Comparison of ENCODE assay signal across 14 mouse cellular contexts in genomic region chr10:127264971-127265370, GRCm38 (mm10).
"Had no signal": no experiment of that assay in that cellular context is flagged by ENCODE, and none has a peak within 500 bp of the region (broad histone marks: within the 10 kb centered on the region; RNA-seq: fewer than 3 reads in every experiment).

No protein-coding gene starts in this region.

- H3K27ac ChIP-seq: lung, embryonic 15.5 days; macrophage; midbrain, embryonic 13.5 days had no signal

- H3K27me3 ChIP-seq: neural tube, embryonic 15.5 days had no signal

- DNase-seq: liver, postnatal 0 days; lung, adult 2 months; lung, postnatal 14 days; right cerebral cortex, adult 18-20 months; right cerebral cortex, postnatal 25 days; right cerebral cortex, postnatal 4 days; spleen, adult 18-20 months; thymus, adult 18-20 months had no signal

- H3K9me3 ChIP-seq: lung, embryonic 15.5 days; megakaryocyte, embryonic 14.5 days; midbrain, embryonic 13.5 days; neural tube, embryonic 13.5 days; neural tube, embryonic 15.5 days had no signal

- H3K9ac ChIP-seq: liver, postnatal 0 days; lung, embryonic 15.5 days; midbrain, embryonic 13.5 days; neural tube, embryonic 15.5 days had no signal
